Mouse (Mus musculus) embryo, embryonic 10 days (tissue): ENCODE data around the gene Fbxo2.
"Not testable (repeated sequence)": the region's sequence is repeated elsewhere in the genome, so short reads cannot be mapped to it uniquely, and the experiment has no call there.

Experiments
- DNase-seq: peaks from one replicate; pipeline ENCODE4 v3.0.0-alpha.2; 2015; ENCODE audit warnings: low spot score

The Fbxo2 gene

DNA sequence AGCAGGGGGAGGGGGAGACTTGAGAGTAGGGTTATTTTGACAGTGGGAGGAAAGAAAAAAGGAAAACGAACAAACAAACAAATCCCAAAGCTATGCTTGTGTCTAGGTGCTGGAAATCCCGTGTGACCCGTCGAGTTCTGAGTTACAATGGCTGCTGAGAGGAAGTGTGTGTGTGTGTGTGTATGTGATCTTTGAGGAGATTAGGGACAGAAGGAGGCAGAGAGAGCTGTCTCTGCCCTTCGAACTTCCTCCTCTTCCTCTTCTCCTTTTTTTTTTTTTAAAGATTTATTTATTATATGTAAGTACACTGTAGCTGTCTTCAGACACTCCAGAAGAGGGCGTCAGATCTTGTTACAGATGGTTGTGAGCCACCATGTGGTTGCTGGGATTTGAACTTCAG, 16.2 kb downstream of the Fbxo2 start:
- DNase-seq: not testable (repeated sequence)

DNA sequence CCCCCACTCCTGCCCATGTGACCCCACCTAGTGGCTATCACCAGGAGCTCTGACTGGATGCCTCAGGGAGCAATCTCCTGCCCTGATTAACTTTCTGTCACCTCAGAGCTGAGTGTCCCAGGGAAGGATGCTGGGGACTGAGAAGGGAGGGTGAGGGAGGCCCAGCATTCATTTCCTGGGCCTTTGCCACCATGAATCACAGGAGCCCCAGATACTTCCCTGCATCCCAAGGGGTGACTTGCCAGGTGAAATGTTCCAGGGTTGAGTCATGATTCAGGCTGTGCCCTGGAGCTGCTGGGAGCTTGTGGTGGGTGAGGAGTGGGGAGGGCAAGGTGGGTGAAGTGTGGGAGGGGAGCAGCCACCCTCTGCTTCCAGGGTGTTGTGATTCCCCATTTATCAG, 17.3 kb downstream of the Fbxo2 start:
- no peak for DNase-seq

DNA sequence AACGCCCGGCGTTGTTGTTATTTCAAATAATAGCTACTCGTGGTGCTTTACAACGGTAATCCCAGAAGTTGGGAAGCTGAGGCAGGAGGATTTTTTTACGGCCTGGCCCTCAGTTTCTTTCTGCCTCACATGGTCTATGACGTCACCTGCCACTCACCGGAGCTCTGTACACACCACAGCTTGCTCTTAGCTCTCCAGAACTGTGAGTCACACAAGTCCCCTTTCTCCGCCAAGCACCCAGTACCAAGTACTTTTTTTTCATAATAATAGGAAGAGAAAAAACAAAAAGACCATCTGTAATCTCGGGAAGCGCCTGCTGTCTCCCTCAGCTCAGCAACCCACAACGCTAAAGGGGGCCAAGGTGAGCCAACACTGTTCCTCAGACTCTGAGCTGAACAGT, 21.1 kb downstream of the Fbxo2 start:
- no peak for DNase-seq

DNA sequence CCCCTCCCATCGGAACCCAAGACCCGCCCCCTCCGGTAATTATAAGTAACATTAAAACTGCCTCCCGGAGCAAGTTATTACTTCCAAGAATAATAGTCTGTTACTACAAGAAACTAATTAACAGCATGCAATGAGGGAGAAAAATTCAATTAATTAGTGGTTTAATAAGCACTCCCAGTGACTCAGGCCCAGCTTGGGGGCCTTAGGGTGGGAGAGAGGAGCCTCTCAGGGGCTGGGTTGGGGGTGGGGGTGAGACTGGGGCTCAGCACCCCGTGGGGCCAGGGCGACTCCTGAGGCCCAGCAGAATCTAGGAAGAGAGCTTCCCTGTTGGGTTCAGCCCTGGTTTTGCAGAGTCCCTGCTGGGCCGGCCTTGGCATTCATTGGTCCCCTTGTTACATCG, 21.9 kb downstream of the Fbxo2 start:
- DNase-seq: no peak

DNA sequence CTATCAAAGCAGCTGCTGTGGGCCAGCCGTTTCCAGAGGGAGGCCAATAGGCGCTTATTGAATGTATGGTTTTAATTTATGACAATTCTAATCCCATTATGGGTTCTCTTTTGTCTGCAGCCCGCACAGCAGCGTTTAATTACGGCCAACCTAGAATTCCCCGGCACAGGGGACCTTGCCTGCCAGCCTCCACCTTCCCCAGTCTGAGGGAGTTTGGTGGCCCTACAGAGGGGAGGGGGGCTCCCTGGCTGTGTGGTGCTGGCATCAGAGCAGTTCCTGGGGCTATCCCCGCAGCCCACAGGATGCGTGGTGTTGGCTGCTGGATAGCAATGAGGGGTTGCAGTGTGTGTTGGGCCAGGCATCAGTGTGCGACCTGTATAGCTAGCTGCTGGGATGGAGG, 24.1 kb downstream of the Fbxo2 start:
- no peak for DNase-seq

DNA sequence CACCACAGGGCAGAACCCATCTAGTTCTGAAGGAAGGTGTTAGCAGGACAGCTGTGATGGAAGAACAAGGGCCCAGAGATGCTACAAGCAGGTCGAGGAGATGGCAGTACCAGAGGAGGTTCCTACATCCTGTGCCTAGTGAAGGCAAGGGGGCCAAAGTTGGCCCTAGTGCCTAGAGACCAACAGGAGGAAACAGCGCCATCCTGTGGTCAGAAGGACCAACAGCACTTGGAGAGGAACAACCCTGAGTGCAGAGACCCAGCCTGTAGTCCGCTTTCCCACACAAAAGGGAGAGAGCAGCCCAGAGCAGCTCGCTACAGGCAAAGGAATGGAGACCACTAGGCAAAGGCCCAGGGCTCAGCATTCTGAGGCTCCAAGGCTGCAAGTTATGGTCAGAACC, 25.4 kb downstream of the Fbxo2 start:
- DNase-seq: no peak

DNA sequence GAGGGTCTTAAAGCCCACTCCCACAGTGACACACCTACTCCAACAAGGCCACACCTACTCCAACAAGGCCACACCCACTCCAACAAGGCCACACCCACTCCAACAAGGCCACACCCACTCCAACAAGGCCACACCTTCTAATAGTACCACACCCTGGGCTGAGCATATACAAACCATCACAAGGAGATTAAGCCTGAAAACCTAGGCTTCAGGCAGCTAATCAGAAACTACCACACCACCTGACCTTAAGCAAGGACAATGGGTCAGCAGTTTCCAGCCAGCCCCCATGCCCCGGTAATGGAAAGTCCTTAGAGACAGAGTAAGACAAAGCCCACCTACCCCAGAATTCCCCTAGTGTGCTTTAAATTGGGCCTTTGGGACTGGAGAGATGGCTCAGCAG, 28.3 kb downstream of the Fbxo2 start:
- DNase-seq: not testable (repeated sequence)

DNA sequence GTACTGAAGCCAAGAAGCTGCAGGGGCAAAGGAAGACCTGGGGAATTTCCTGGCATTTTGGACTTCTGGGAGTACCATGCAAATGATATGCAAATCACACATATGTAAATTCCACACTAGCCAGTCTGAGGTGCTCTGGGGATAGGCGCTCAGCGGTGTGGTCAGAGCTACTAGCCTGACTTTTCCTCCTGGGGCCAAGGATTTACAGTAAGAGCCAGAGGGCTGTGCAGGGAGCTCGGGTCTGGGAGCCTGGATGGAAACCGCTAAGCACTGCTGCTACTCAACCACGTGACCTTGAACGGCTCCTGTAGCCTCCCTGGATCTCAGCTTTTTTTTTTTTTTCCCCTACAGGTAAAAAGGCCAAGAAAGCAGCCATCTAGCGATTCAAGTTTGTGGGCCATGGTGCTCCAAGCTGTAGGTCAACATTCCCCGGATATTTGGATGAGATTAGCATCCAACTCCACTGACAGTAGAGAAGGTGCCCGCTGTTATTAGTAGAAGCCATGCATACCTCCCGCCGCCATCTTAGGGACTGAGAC, 32.4 kb downstream of the Fbxo2 start:
- no peak for DNase-seq

DNA sequence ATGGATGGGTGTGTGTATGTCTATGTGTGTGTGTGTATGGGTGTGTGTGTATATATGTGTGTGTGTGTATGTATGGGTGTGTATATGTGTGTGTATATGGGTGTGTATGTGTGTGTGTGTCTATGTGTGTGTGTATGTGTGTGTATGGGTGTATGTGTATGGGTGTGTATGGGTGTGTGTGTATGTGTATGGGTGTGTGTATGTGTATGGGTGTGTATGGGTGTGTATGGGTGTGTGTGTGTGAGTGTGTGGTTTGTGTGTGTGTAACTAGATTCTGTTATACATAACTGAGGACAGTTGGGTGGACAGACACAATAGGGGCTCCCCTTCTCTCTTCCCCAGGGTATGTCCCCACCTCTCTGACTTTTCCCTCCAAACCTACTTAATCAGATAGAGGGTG, 34.0 kb downstream of the Fbxo2 start:
- no peak for DNase-seq

DNA sequence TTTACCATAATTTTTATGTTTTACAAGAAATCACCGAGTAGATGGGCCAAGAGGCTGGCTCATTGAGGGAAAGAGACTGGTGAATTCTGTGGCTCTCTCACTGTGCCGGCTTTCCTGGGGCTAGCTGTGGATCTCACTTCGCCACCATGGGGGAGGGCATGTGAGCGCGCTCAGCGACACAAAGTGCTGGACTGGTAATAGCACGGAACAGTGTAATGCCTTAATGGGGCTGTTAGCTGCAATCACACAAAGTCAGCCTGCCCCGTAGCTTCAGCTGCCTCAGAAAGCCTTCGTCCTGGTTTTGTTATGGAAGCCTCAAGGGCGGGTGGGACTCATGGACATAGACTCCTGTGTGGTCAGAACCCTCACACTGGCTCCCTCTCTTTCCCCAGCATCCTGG, 38.3 kb downstream of the Fbxo2 start:
- DNase-seq: no peak

DNA sequence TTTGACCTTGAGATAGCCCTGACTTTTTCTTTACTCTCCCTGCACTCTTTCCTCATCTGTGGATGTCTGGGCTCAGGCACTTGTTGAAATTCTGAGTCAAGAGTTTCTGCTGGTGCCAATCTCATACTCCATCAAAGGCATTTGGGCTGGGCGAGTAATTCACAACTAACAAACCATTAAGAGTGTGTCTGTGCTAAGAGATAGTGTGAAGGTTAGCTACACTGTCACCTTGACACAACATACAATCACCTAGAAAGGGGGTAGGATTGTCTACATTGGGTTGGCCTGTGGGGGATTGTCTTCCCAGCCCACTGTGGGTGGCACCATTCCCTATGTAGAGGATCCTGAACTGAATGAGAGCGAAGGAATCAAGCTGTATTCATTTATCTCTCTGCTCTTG, 43.1 kb downstream of the Fbxo2 start:
- no peak for DNase-seq

DNA sequence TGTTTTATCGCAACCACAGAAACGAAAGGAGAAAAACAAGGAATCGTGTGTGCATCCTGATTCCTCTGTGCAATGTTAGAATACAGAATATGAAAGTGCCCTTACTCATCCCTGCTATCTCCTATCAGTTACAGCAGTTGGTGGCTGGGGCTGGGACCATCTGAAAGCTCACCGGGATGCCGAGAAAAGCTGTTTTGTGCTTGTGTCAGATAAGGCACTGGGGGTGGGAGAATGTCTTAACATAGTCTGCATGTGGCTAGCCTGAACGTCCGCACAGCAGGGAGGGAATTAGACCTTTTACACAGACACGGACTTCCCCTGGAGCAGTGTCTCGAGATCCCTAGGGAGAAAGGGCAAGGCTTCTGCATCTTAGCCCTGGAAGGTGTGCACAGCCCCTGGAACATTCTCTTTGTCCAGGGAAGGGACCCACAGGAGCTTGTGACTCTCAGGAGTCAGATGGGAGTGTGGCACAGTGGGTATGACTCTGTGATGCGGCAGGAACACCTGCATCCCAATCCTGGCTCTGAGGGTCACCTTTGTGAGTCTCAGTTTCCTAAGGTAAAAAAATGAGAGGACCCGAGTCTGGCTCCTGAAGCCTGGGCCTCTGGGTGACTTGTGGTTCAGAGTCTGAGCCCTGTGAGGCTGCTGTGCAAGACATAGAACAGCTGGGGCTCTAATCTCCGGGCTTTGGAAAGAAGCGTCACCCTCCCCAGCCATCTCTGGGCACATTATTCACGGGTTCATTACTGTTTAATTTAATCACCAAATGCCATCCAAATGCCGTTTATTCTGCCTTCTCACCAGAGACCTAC, 43.8 kb downstream of the Fbxo2 start:
- no peak for DNase-seq

DNA sequence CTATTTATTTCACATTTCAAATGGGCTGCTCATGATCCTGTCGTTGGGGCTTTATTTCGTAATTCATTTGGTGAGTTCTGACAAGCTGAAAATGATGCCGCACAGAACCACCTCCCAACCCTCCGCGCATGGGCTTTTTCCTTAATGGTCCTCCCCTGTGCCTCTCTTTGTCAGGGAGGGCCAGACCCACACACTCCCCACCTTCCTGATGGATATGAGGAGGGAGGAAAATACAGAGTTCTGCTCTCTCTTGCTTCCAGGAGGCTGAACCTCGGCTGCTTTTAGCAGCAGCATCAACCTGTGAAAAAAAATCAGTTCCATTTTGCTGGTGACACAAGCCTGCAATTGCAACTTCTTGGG, 44.4 kb downstream of the Fbxo2 start:
- DNase-seq: no peak

DNA sequence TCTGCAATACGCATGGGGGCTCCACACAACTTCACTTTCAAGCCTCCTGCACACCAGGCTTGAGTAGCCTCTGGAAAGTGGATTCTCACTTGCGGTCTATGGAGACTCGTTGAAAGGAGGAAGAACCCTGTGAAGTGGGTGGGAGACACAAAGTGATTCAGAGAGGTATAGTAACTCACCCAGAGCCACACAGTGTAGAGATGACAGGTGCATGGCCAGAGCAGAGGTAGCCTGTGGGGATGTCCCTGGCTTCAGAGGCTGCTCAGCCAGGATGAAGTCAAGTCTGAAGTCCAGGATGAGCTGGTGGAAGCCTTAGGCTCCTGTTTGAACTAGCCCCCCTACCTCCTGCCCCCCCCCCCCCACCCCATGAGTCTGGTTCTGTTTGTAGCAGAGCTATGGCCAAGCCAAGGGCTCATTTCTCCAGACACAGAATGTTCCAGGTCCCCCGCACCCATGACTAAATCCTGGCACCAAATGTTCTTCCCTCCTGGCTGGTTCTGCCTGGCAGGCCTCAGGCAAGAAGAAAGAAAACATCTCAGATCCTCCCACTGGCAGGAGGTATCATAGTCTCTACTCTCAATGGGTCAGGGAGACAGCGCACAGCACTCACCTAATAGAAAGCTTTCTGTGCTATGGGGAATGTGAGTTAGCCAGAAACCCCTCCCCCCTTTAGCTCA, 54.2 kb downstream of the Fbxo2 start:
- no peak for DNase-seq

DNA sequence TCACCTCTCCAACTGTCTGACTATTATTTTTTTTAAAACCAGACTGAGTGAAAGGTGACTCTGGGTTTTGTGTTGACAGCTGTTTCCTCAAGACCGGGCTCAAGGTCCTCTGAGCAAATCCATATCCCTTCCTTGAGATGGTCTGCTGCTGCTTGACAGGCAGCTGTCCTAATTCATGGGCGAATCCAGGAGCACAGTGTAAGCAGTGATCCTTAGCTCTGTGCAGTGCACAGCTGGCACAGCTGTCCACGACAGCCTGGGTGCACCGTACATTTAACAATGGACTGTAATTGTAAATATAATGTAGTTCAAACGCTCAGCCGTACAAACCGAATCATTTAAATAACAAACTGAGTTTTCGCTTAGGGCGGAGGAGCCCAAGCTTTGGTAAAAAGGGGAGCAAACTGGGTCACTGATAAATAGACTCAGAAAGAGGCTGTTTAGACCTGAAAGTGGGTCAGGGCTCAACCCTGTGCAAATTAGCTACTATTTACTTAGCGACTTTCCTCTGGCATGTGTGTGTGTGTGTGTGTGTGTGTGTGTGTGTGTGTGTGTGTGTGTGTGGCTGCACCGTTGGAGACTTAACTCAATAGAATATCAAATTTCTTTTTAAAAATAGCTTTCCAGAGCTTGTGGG, 55.0 kb downstream of the Fbxo2 start:
- DNase-seq: no peak
